Mouse (Mus musculus) hindbrain, embryonic 15.5 days (tissue): Measurements from ENCODE around the gene Lrp10. TPM values are rescaled to one million over a fixed set of nuclear protein-coding genes. Genes with fewer than 3 reads are reported as not detected.
A peak's percentile ranks its signal among the peaks of the same experiment; 100 is the strongest.

Experiments used
- ATAC-seq: fragments of 200-750 bp; cut with Nextera tagmentation; 2 replicates; pipeline ENCODE4 v1.8.0; 2017; ENCODE audit warnings: low read depth, moderate number of reproducible peaks, moderate TSS enrichment; ENCODE audit not compliant: low FRiP score
- H3K27ac ChIP-seq: fragments of 300-500 bp; sonication (generic); replicated peaks from 2 replicates; pipeline ENCODE4 v1.5.1; 2015; ENCODE audit warnings: mild to moderate bottlenecking, inconsistent platforms
- H3K27me3 ChIP-seq: fragments of 300-500 bp; sonication (generic); 2 replicates; pipeline ENCODE4 v1.6.1; 2015; ENCODE audit warnings: control low read depth, inconsistent platforms
- H3K36me3 ChIP-seq: fragments of 300-500 bp; sonication (generic); 2 replicates; pipeline ENCODE4 v1.6.1; 2015; ENCODE audit warnings: control low read depth, inconsistent platforms
- H3K4me1 ChIP-seq: fragments of 300-500 bp; sonication (generic); replicated peaks from 2 replicates; pipeline ENCODE4 v1.6.1; 2015; ENCODE audit warnings: control low read depth, inconsistent platforms
- H3K4me2 ChIP-seq: fragments of 300-500 bp; sonication (generic); 2 replicates; pipeline ENCODE4 v1.6.1; 2015; ENCODE audit warnings: moderate library complexity, mild to moderate bottlenecking, inconsistent platforms
- H3K4me3 ChIP-seq: fragments of 300-500 bp; sonication (generic); 2 replicates; pipeline ENCODE4 v1.5.1; 2015; ENCODE audit warnings: mild to moderate bottlenecking, inconsistent platforms
- H3K9ac ChIP-seq: fragments of 300-500 bp; sonication (generic); 2 replicates; pipeline ENCODE4 v1.6.1; 2015; ENCODE audit warnings: inconsistent platforms
- H3K9me3 ChIP-seq: fragments of 300-500 bp; sonication (generic); 2 replicates; pipeline ENCODE4 v1.6.1; 2016; ENCODE audit warnings: control low read depth, inconsistent platforms
- WGBS: fragments of 180-500 bp; shearing (Covaris S2); methylation state at CpG from one replicate; pipeline ENCODE4 v1.1.7; 2015; 5-methylcytosine and 5-hydroxymethylcytosine counted together
- polyA plus RNA-seq: library from polyadenylated mRNA; unstranded; fragments of >200 nt; fragmentation: Nextera tagmentation; extraction: Ambion mirVana; gene quantifications from 2 replicates; pipeline ENCODE4 v1.2.1, GENCODE M21; 2015

The Lrp10 gene
- polyA plus RNA-seq, 1 experiment from 2014 or later, result 34.3 TPM

GRCm38 (mm10) chr14:54427696-54428095, 36.2 kb upstream of the Lrp10 start:
- no peak for ATAC-seq
- H3K27ac ChIP-seq, result no peak overlapping the region
- H3K27me3 ChIP-seq, result peaks cover 13% of the 10 kb centered on the region
- H3K9ac ChIP-seq, result peak overlapping the region; percentile 93; the same call in 1 of the 2 replicates
- peak overlapping the region; percentile 66 for H3K4me2 ChIP-seq
- peaks cover 52% of the 10 kb centered on the region for H3K4me1 ChIP-seq
- H3K9me3 ChIP-seq, result no peaks in the 10 kb centered on the region
- peak overlapping the region; percentile 93 for H3K4me3 ChIP-seq
- 91% methylated on average over 7 of the region's 7 CpGs for WGBS
- H3K36me3 ChIP-seq, result peaks cover 14% of the 10 kb centered on the region

GRCm38 (mm10) chr14:54428421-54428820, 35.5 kb upstream of the Lrp10 start:
- H3K9ac ChIP-seq, result no peak overlapping the region
- WGBS, result 93% methylated on average over 5 of the region's 5 CpGs
- peaks cover 14% of the 10 kb centered on the region for H3K36me3 ChIP-seq
- no peak for ATAC-seq
- H3K4me1 ChIP-seq, result peaks cover 55% of the 10 kb centered on the region
- no peaks in the 10 kb centered on the region for H3K9me3 ChIP-seq
- no peak overlapping the region for H3K27ac ChIP-seq
- H3K4me2 ChIP-seq, result no peak overlapping the region
- H3K4me3 ChIP-seq, result no peak overlapping the region
- peaks cover 18% of the 10 kb centered on the region for H3K27me3 ChIP-seq

- Histone ChIP-seq H3K27me3 (peaks cover 18% of the 10 kb centered on the region), H3K9me3 (no peaks in the 10 kb centered on the region), H3K27ac (peak overlapping the region; percentile 88), H3K9ac (no peak overlapping the region), H3K4me2 (peak overlapping the region; percentile 80; the same call in 1 of the 2 replicates), H3K36me3 (peaks cover 14% of the 10 kb centered on the region), H3K4me3 (no peak overlapping the region), H3K4me1 (peaks cover 60% of the 10 kb centered on the region)
- WGBS, result 48% methylated on average over 7 of the region's 7 CpGs
- no peak for ATAC-seq
Measured at GRCm38 (mm10) chr14:54429332-54430093, 34.4 kb upstream of the Lrp10 start.

GRCm38 (mm10) chr14:54430406-54431145, 33.4 kb upstream of the Lrp10 start:
- peaks cover 59% of the 10 kb centered on the region for H3K4me1 ChIP-seq

GRCm38 (mm10) chr14:54431334-54432077, 32.4 kb upstream of the Lrp10 start, which contains the start of gene Mmp14:
Mmp14 (plus strand) TSS chr14:54431612.
- Histone ChIP-seq H3K27ac (peak within 1 kb of the TSS; percentile 88), H3K4me2 (peak within 1 kb of the TSS; percentile 80), H3K9me3 (no peaks in the 10 kb centered on the region), H3K4me1 (peaks cover 53% of the 10 kb centered on the region), H3K27me3 (peaks cover 18% of the 10 kb centered on the region), H3K4me3 (peak within 1 kb of the TSS; percentile 52), H3K36me3 (peaks cover 14% of the 10 kb centered on the region), H3K9ac (peak within 1 kb of the TSS; percentile 66)
- WGBS, result under 1% methylated on average over 49 of the region's 49 CpGs
- ATAC-seq, result peak; percentile 50

More at GRCm38 (mm10) chr14:54430406-54431145, 33.4 kb upstream of the Lrp10 start:
- Histone ChIP-seq H3K9ac (peak overlapping the region; percentile 66), H3K9me3 (no peaks in the 10 kb centered on the region), H3K27me3 (peaks cover 18% of the 10 kb centered on the region), H3K4me3 (peak overlapping the region; percentile 52), H3K4me2 (peak overlapping the region; percentile 80), H3K36me3 (peaks cover 14% of the 10 kb centered on the region), H3K27ac (peak overlapping the region; percentile 88)
- no peak for ATAC-seq
- WGBS, result 8% methylated on average over 18 of the region's 18 CpGs

GRCm38 (mm10) chr14:54432078-54432836, 31.7 kb upstream of the Lrp10 start:
- H3K27ac ChIP-seq, result peak overlapping the region; percentile 88
- ATAC-seq, result peak; percentile 4; the same call in 1 of the 2 replicates
- H3K9me3 ChIP-seq, result no peaks in the 10 kb centered on the region
- H3K4me2 ChIP-seq, result peak overlapping the region; percentile 80
- H3K27me3 ChIP-seq, result peaks cover 18% of the 10 kb centered on the region
- H3K36me3 ChIP-seq, result peaks cover 14% of the 10 kb centered on the region
- WGBS, result 3% methylated on average over 54 of the region's 54 CpGs
- peak overlapping the region; percentile 52 for H3K4me3 ChIP-seq
- peak overlapping the region; percentile 66 for H3K9ac ChIP-seq
- peaks cover 52% of the 10 kb centered on the region for H3K4me1 ChIP-seq

- Histone ChIP-seq H3K27ac (peak overlapping the region; percentile 88), H3K36me3 (peaks cover 14% of the 10 kb centered on the region), H3K4me2 (peak overlapping the region; percentile 80), H3K4me3 (peak overlapping the region; percentile 52), H3K27me3 (peaks cover 18% of the 10 kb centered on the region), H3K4me1 (peaks cover 43% of the 10 kb centered on the region), H3K9me3 (no peaks in the 10 kb centered on the region), H3K9ac (peak overlapping the region; percentile 66)
- WGBS, result 39% methylated on average over 17 of the region's 17 CpGs
- ATAC-seq, result peak; percentile 13; the same call in 1 of the 2 replicates
Measured at GRCm38 (mm10) chr14:54432837-54433830, 30.8 kb upstream of the Lrp10 start.

- no peak for ATAC-seq
- Histone ChIP-seq H3K4me2 (peak overlapping the region; percentile 80), H3K27ac (peak overlapping the region; percentile 88; the same call in 1 of the 2 replicates), H3K4me3 (peak overlapping the region; percentile 52), H3K36me3 (peaks cover 10% of the 10 kb centered on the region), H3K27me3 (peaks cover 18% of the 10 kb centered on the region), H3K9me3 (no peaks in the 10 kb centered on the region), H3K9ac (no peak overlapping the region), H3K4me1 (peaks cover 40% of the 10 kb centered on the region)
- 72% methylated on average over 12 of the region's 12 CpGs for WGBS
Measured at GRCm38 (mm10) chr14:54433941-54434531, 29.9 kb upstream of the Lrp10 start.

- Histone ChIP-seq H3K9me3 (no peaks in the 10 kb centered on the region), H3K4me3 (no peak overlapping the region), H3K4me1 (peaks cover 27% of the 10 kb centered on the region), H3K9ac (no peak overlapping the region), H3K27me3 (peaks cover 11% of the 10 kb centered on the region), H3K4me2 (no peak overlapping the region), H3K36me3 (no peaks in the 10 kb centered on the region), H3K27ac (no peak overlapping the region)
- ATAC-seq, result no peak
- 90% methylated on average over 11 of the region's 11 CpGs for WGBS
Measured at GRCm38 (mm10) chr14:54435194-54435918, 28.6 kb upstream of the Lrp10 start.
